Mouse (Mus musculus) C2C12 (cell line): ENCODE results near the gene Klhl40.

Source experiments
- CEBPB ChIP-seq: IDR thresholded peaks from one replicate; pipeline ENCODE4 v1.6.1; 2011; ENCODE audit warnings: low read depth, mild to moderate bottlenecking, control low read depth, moderate library complexity
- CTCF ChIP-seq: IDR thresholded peaks from one replicate; pipeline ENCODE4 v1.5.1; 2011; ENCODE audit not compliant: control insufficient read depth, insufficient read depth, insufficient read length
- FOSL1 ChIP-seq: IDR thresholded peaks from one replicate; pipeline ENCODE4 v1.8.0; 2011; ENCODE audit warnings: mild to moderate bottlenecking, low read length; ENCODE audit not compliant: poor library complexity, insufficient read depth, severe bottlenecking
- MAX ChIP-seq: IDR thresholded peaks from one replicate; pipeline ENCODE4 v1.6.1; 2011; ENCODE audit warnings: mild to moderate bottlenecking, control low read depth
- USF1 ChIP-seq: IDR thresholded peaks from one replicate; pipeline ENCODE4 v1.6.1; 2011; ENCODE audit warnings: low read depth, mild to moderate bottlenecking, control low read depth, moderate library complexity

- TF ChIP-seq CTCF (no peak), USF1 (no peak), MAX (no peak), CEBPB (no peak), FOSL1 (no peak)
These were observed 21.6 kb downstream of the Klhl40 start for GRCm38 (mm10) chr9:121798887-121799520.
